Mouse (Mus musculus): ENCODE measurements around the gene Spg21.

Gene Spg21

DNA sequence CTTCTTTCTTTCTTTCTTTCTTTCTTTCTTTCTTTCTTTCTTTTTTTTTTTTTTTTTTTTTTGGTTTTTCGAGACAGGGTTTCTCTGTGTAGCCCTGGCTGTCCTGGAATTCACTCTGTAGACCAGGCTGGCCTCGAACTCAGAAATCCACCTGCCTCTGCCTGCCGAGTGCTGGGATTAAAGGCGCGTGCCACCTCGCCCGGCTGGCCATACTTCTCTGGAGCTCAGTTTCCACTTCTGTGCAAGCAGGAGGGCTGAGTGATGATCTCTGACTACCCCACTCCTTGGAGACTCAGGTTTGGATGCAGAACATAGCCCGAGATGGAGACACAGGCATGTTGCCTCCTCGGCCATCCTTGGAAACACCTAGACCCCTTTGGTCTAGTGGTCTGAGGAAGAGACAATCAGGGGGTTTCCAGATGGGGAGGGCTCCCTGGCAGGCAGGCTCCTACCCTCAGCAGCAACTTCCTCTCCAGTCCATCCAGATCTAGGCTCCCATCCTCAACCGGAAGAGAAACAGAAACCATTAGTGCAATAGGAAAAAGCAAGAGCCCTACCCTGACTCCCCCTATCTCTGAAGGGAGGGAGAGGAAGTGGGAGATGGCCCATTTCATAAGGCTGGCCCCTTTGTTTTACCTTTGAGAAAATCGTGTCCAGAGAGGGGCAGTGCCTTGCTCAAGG, 75.2 kb downstream of the Spg21 start:
- no peak for DNase-seq (ENCODE audit: low spot score)

DNA sequence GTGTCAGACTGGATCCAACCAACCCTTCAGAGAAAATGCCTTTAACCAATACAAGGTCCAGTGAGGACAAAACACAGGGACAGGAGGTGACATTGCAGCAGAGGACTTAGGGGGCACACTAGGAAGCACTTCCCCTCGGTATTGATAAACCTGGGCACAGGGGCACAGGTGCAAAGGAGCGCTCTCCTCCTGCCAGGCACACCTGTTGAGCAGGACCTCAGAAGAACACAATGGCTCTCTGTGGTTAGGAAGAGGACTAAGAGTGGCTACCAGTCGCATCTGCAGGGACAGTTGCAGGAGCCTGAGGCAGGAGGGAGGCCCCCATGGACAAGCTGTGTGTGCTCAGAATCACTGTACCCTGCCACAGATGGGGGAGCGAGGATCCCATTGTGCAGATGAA, 75.7 kb downstream of the Spg21 start:
- no peak for DNase-seq (ENCODE audit: low spot score)
